Mouse (Mus musculus): ENCODE results near the gene Tfap4.

DNA sequence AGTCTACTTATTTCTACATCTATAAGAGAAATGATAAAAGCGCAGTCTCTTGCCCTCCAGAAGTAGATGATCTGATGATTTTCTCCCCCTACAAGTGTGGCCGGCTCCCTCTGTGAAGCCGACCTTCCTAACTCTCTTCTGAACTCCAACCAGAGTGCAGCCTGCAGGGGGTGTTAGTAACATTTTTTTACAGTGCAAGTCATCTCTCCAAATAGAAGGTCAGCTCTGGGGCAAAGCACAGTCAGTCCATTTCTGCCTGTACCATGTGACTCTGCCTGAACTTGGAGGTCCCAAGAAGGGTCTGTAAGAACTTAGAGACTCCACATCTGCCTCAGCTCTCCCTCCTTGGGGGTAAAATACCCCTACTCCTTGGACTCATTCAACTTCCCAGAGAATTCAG is 45.3 kb downstream of the Tfap4 start:
- no peak for TF ChIP-seq GATA1 (IDR thresholded peaks at IDR 0.05; ENCODE audit: borderline replicate concordance, low read length)
- TF ChIP-seq FLI1 (IDR thresholded peaks at IDR 0.05; ENCODE audit: low read length), result no peak

All from megakaryocyte, embryonic 14.5 days (primary cell).